ENCODE assay signal across 8 mouse cellular contexts in genomic region chr9:43107187-43107517, GRCm38 (mm10). TPM values are rescaled to one million over a fixed set of nuclear protein-coding genes. Genes with fewer than 3 reads are reported as not detected.
DNase-seq lines count a peak whose midpoint lies in the region; ATAC-seq and TF ChIP-seq lines count a peak whose summit lies in the region.

TSS of gene Arhgef12 (minus strand) at chr9:43107239.

- POLR2A ChIA-PET in Patski (lab: Charles Lee): interaction anchor here (0.7 to 1.4 kb wide), 3 partner anchors 9 to 108 kb away, joined by 3 to 4 read pairs (median 3); no protein-coding TSS in a partner anchor

- TF ChIP-seq POLR2A in cortical plate, adult 2 months (IDR thresholded peaks at IDR 0.05; ENCODE audit: extremely low read depth, insufficient read depth, low read length): no peak

- WGBS in intestine, embryonic 16.5 days: 21% methylated on average over 10 of the region's 10 CpGs
- 41% methylated on average over 10 of the region's 10 CpGs for WGBS in midbrain, embryonic 12.5 days

- peak; percentile 75 for TF ChIP-seq CTCF in Patski (IDR thresholded peaks at IDR 0.05)
- TF ChIP-seq CTCF in cortical plate, adult 2 months (IDR thresholded peaks at IDR 0.05; ENCODE audit: extremely low read depth, insufficient read depth, low read length): peak; percentile 60

- no peaks in the 10 kb centered on the region for H3K27me3 ChIP-seq in Patski
- no peaks in the 10 kb centered on the region for H3K27me3 ChIP-seq in intestine, embryonic 16.5 days (replicated peaks; ENCODE audit: control insufficient read depth, insufficient read depth, low read length)
- H3K27me3 ChIP-seq in midbrain, embryonic 12.5 days: no peaks in the 10 kb centered on the region

- H3K4me1 ChIP-seq in cortical plate, adult 2 months (ENCODE audit: control insufficient read depth, insufficient read depth, low read length): peaks cover 11% of the 10 kb centered on the region; the same call in 1 of the 2 replicates
- peaks cover 16% of the 10 kb centered on the region for H3K4me1 ChIP-seq in intestine, embryonic 16.5 days (ENCODE audit: control insufficient read depth, insufficient read depth, low read length)
- peaks cover 30% of the 10 kb centered on the region for H3K4me1 ChIP-seq in midbrain, embryonic 12.5 days

- CTCF ChIA-PET in Patski (lab: Charles Lee): interaction anchor here (0.9 to 2.2 kb wide), 14 partner anchors 9 to 128 kb away, joined by 3 to 32 read pairs (median 4); partner anchors contain the start of gene Tmem136

- H3K4me2 ChIP-seq in intestine, embryonic 16.5 days (ENCODE audit: low read depth, low read length): peak within 1 kb of the TSS; percentile 77
- H3K4me2 ChIP-seq in midbrain, embryonic 12.5 days (replicated peaks): peak within 1 kb of the TSS; percentile 74

- H3K36me3 ChIP-seq in intestine, embryonic 16.5 days (ENCODE audit: control insufficient read depth, insufficient read depth, low read length): no peaks in the 10 kb centered on the region
- H3K36me3 ChIP-seq in midbrain, embryonic 12.5 days: peaks cover 16% of the 10 kb centered on the region

- peak within 1 kb of the TSS; percentile 84 for H3K27ac ChIP-seq in cortical plate, adult 2 months (ENCODE audit: insufficient read depth, low read length)
- H3K27ac ChIP-seq in intestine, embryonic 16.5 days (ENCODE audit: low read length): peak within 1 kb of the TSS; percentile 93
- peak within 1 kb of the TSS; percentile 88 for H3K27ac ChIP-seq in midbrain, embryonic 12.5 days (replicated peaks)

- peak within 1 kb of the TSS; percentile 79 for H3K4me3 ChIP-seq in cortical plate, adult 2 months (ENCODE audit: insufficient read depth, low read length)
- peak within 1 kb of the TSS; percentile 89 for H3K4me3 ChIP-seq in intestine, embryonic 16.5 days (ENCODE audit: low read length)
- peak within 1 kb of the TSS; percentile 95 for H3K4me3 ChIP-seq in midbrain, embryonic 12.5 days

- DNase-seq in 3134 (ENCODE audit: extremely low read depth, insufficient read length, low spot score) (peak; percentile 38), Patski (ENCODE audit: low read depth, low spot score) (no peak)
- DNase-seq in gastrocnemius, postnatal 4 days (ENCODE audit: low spot score in 2 of 2): peak in 1 of 2 experiments; percentile 35
- peak in 1 of 2 experiments; percentile 36 for DNase-seq in left cerebral cortex, postnatal 36 days (ENCODE audit: low spot score in 2 of 2)
- DNase-seq in thymus, postnatal 25 days: no peak

- intact Hi-C loops in left cerebral cortex, postnatal 36 days (cut with DNase I): loop anchor here (1.0 to 5.0 kb wide), 2 partner anchors 35 to 106 kb away; no protein-coding TSS in a partner anchor

- peak within 1 kb of the TSS; percentile 93 for H3K9ac ChIP-seq in intestine, embryonic 16.5 days (ENCODE audit: low read depth, low read length)
- peak within 1 kb of the TSS; percentile 93 for H3K9ac ChIP-seq in midbrain, embryonic 12.5 days (replicated peaks)

- in situ Hi-C loops in Patski (cut with MboI; ENCODE audit: low pct_unique_long_range_greater_than_20kb): loop anchor here (5.0 kb wide), 1 partner anchor 105 kb away; no protein-coding TSS in a partner anchor

- no peaks in the 10 kb centered on the region for H3K9me3 ChIP-seq in intestine, embryonic 16.5 days (ENCODE audit: control insufficient read depth, low read length)
- H3K9me3 ChIP-seq in midbrain, embryonic 12.5 days: no peaks in the 10 kb centered on the region

- no peak for ATAC-seq in Patski
- no peak for ATAC-seq in intestine, embryonic 16.5 days
- ATAC-seq in midbrain, embryonic 12.5 days (ENCODE audit: low FRiP score, low read depth): no peak

RNA-seq across cellular contexts. Expression of gene Arhgef12, which starts in this region (rescaled TPM):
- polyA plus RNA-seq in Patski (2021): 91.2 TPM
- 63.4 and 63.6 TPM in 2 replicates for polyA plus RNA-seq in cortical plate, adult 2 months (2012; rRNA removed)
- total RNA-seq in gastrocnemius, postnatal 4 days (2021): 10 to 100 TPM; 55.7 to 56.3 TPM
- 5.2 and 5.6 TPM in 2 replicates for polyA plus RNA-seq in intestine, embryonic 16.5 days (2015; fragmentation: Nextera tagmentation; extraction: Ambion mirVana)
- 100 to 1,000 TPM; 153 to 169 TPM for total RNA-seq in left cerebral cortex, postnatal 36 days (2021)
- 16.6 and 17.4 TPM in 2 replicates for polyA plus RNA-seq in midbrain, embryonic 12.5 days (2016; fragmentation: Nextera tagmentation; extraction: Ambion mirVana)
